In the genomic region with DNA sequence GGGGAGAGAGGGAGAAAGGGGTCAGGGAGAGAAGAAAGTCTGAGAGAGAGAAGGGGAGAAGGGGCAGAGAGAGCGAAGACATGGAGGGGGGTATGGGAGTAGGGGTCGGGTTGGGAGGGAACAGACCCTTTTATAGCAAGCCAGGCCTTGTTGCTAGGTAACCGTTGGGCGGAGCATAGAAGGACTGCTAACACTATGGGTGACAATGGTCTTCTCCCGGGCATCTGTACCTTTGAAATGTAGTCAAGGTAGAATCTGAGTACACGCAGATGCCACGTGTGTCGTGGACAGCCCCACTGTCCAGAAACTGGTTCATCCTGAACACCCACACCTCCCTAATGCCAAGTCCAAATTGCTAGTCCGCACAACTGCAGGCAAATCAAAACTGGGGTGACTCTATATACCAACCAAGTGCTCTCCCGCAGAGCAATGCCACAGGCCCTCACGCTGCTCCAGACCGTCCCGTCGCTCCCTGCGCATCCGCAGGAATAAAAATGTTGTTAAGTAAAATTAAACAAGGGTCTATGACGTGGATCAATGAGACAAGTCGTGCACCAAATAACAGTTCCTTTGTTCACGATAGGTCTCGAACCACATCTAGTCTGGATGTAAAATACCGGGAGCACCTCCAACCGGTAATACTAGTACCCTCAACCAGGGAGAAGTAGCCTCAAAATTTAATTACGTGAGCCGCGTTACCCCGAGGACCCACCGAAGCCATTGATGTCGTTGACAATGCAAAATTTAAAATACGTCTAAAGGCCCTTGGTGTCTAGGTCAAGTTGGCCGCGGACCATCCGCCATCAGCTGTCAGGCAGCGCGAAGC, we compare ENCODE assay signal across 8 mouse cellular contexts. TPM values are rescaled to one million over a fixed set of nuclear protein-coding genes. Genes with fewer than 3 reads are reported as not detected.
DNase-seq lines count a peak whose midpoint lies in the region; ATAC-seq and TF ChIP-seq lines count a peak whose summit lies in the region.
"Had no signal": no experiment of that assay in that cellular context is flagged by ENCODE, and none has a peak within 500 bp of the region (broad histone marks: within the 10 kb centered on the region; RNA-seq: fewer than 3 reads in every experiment).

No protein-coding gene starts in this region.

- peaks cover 12% of the 10 kb centered on the region; the same call in 1 of the 2 replicates for H3K79me2 ChIP-seq in liver, adult 2 months (ENCODE audit: control insufficient read depth, insufficient read depth, low read length)
- H3K79me2 ChIP-seq in myocyte (ENCODE audit: control insufficient read depth, insufficient read depth) = peaks cover 23% of the 10 kb centered on the region

- no peaks in the 10 kb centered on the region for H3K27me3 ChIP-seq in heart, embryonic 13.5 days (replicated peaks)
- H3K27me3 ChIP-seq in liver, adult 2 months (ENCODE audit: control insufficient read depth, insufficient read depth, low read length) = no peaks in the 10 kb centered on the region
- H3K27me3 ChIP-seq in myocyte (ENCODE audit: control insufficient read depth, insufficient read depth, insufficient read length) = no peaks in the 10 kb centered on the region

- no peak for TF ChIP-seq POLR2A in liver, adult 2 months (IDR thresholded peaks at IDR 0.05; ENCODE audit: extremely low read depth, insufficient read depth, low read length)
- no peak for TF ChIP-seq POLR2A in myocyte (IDR thresholded peaks at IDR 0.05; ENCODE audit: insufficient read length, low read depth)

- peak overlapping the region; percentile 89 for H3K4me3 ChIP-seq in brown adipose tissue, adult 24 weeks (ENCODE audit: insufficient read depth, low read depth, low read length)
- peak overlapping the region; percentile 79 for H3K4me3 ChIP-seq in heart, embryonic 13.5 days
- H3K4me3 ChIP-seq in liver, adult 2 months (ENCODE audit: insufficient read depth, low read depth, low read length) = peak overlapping the region; percentile 88
- H3K4me3 ChIP-seq in myocyte = peak overlapping the region; percentile 55

- 7% methylated on average over 34 of the region's 34 CpGs for WGBS in heart, embryonic 13.5 days
- WGBS in liver, adult 2 months = 8% methylated on average over 34 of the region's 34 CpGs

- H3K27ac ChIP-seq in brown adipose tissue, adult 24 weeks (replicated peaks; ENCODE audit: low read depth, low read length) = peak overlapping the region; percentile 40; the same call in 1 of the 2 replicates
- peak overlapping the region; percentile 95 for H3K27ac ChIP-seq in heart, embryonic 13.5 days (replicated peaks)
- H3K27ac ChIP-seq in liver, adult 2 months (replicated peaks; ENCODE audit: insufficient read depth, low read depth, low read length) = peak overlapping the region; percentile 37; the same call in 1 of the 2 replicates

- no peaks in the 10 kb centered on the region for H3K4me1 ChIP-seq in brown adipose tissue, adult 24 weeks (ENCODE audit: control insufficient read depth, insufficient read depth, insufficient read length, low read length)
- H3K4me1 ChIP-seq in heart, embryonic 13.5 days = peaks cover 18% of the 10 kb centered on the region
- peaks cover 20% of the 10 kb centered on the region for H3K4me1 ChIP-seq in liver, adult 2 months (ENCODE audit: control insufficient read depth, insufficient read depth, low read length)

- peak overlapping the region; percentile 85 for H3K9ac ChIP-seq in heart, embryonic 13.5 days
- peak overlapping the region; percentile 66 for H3K9ac ChIP-seq in liver, adult 2 months (ENCODE audit: low read depth, low read length)

- peaks cover 21% of the 10 kb centered on the region for H3K36me3 ChIP-seq in heart, embryonic 13.5 days
- peaks cover 5% of the 10 kb centered on the region; the same call in 1 of the 2 replicates for H3K36me3 ChIP-seq in liver, adult 2 months (ENCODE audit: control insufficient read depth, insufficient read depth, low read length)
- peaks cover 13% of the 10 kb centered on the region for H3K36me3 ChIP-seq in myocyte (ENCODE audit: control insufficient read depth, insufficient read depth)

- peak overlapping the region; percentile 84 for H3K4me2 ChIP-seq in heart, embryonic 13.5 days
- peak overlapping the region; percentile 80 for H3K4me2 ChIP-seq in myocyte (ENCODE audit: low read depth)

- ATAC-seq in heart, embryonic 13.5 days (ENCODE audit: extremely low read depth, insufficient number of reproducible peaks, low FRiP score, low TSS enrichment) = no peak

- no peaks in the 10 kb centered on the region for H3K9me3 ChIP-seq in heart, embryonic 13.5 days

- peak; percentile 20 to 31 for DNase-seq in spleen, postnatal 10 days (ENCODE audit: low spot score in 2 of 2)
- DNase-seq in spleen, postnatal 4 days (ENCODE audit: low spot score in 2 of 2) = no peak
- peak; percentile 54 for DNase-seq in liver, adult 2 months (ENCODE audit: extremely low read depth, low read depth, low spot score)
- no peak for DNase-seq in ovary, postnatal 14 days (ENCODE audit: low spot score)

- no peak for TF ChIP-seq CTCF in liver, adult 2 months (IDR thresholded peaks at IDR 0.05; ENCODE audit: low read depth, low read length)

- peak overlapping the region; percentile 34 for H3ac ChIP-seq in myocyte (ENCODE audit: control insufficient read depth, insufficient read length)

TF ChIP-seq in myocyte, 11 proteins besides CTCF, POLR2A, EP300 and RAD21:
- no peak for TF ChIP-seq REST (IDR thresholded peaks at IDR 0.05; ENCODE audit: insufficient read depth, insufficient read length)
- TF ChIP-seq TCF3 (IDR thresholded peaks at IDR 0.05; ENCODE audit: insufficient read length, low read depth) = no peak
- no peak for TF ChIP-seq MAX (IDR thresholded peaks at IDR 0.05; ENCODE audit: low read depth)
- TF ChIP-seq MYOG (IDR thresholded peaks at IDR 0.05; ENCODE audit: control insufficient read depth in 1 of 3, insufficient read depth in 1 of 3, insufficient read length in 2 of 3, low read depth in 2 of 3) = no peak
TF ChIP-seq in myocyte: peak in this region for 0.

RNA-seq across cellular contexts. Expression of a gene that starts 0.6 kb away (rescaled TPM):
- 32.8 and 41.6 TPM in 2 replicates for polyA plus RNA-seq in brown adipose tissue, adult 24 weeks (2012; ENCODE audit: insufficient read depth, insufficient read length, missing spikeins)
- polyA plus RNA-seq in heart, embryonic 13.5 days (2015; fragmentation: Nextera tagmentation; extraction: Ambion mirVana) = 47.4 and 47.7 TPM in 2 replicates
- 22.8 and 26.0 TPM in 2 replicates for total RNA-seq in liver, adult 2 months (2014; rRNA removed)
- 36.3 and 37.8 TPM in 2 replicates for polyA plus RNA-seq in liver, adult 2 months (2012; rRNA removed)
- 35.0 TPM for polyA plus RNA-seq in myocyte (2012; fragmentation: generic; extraction: Trizol)

RNA-seq across cellular contexts. Expression of a gene that starts 38.1 kb away (rescaled TPM):
- polyA plus RNA-seq in brown adipose tissue, adult 24 weeks (2012; ENCODE audit: insufficient read depth, insufficient read length, missing spikeins) = not detected in 2 replicates
- polyA plus RNA-seq in heart, embryonic 13.5 days (2015; fragmentation: Nextera tagmentation; extraction: Ambion mirVana) = 1.3 and 1.4 TPM in 2 replicates
- not detected in 2 replicates for total RNA-seq in liver, adult 2 months (2014; rRNA removed)
- polyA plus RNA-seq in liver, adult 2 months (2012; rRNA removed) = not detected in 2 replicates
- 14.2 TPM for polyA plus RNA-seq in myocyte (2012; fragmentation: generic; extraction: Trizol)
- total RNA-seq: heart, postnatal 36 days had no signal

RNA-seq across cellular contexts. Expression of a gene that starts 41.5 kb away (rescaled TPM):
- 2.1 and 2.3 TPM in 2 replicates for polyA plus RNA-seq in brown adipose tissue, adult 24 weeks (2012; ENCODE audit: insufficient read depth, insufficient read length, missing spikeins)
- 13.5 and 14.7 TPM in 2 replicates for polyA plus RNA-seq in heart, embryonic 13.5 days (2015; fragmentation: Nextera tagmentation; extraction: Ambion mirVana)
- 1.8 TPM in 2 replicates for total RNA-seq in liver, adult 2 months (2014; rRNA removed)
- 1.4 and 1.6 TPM in 2 replicates for polyA plus RNA-seq in liver, adult 2 months (2012; rRNA removed)
- 25.6 TPM for polyA plus RNA-seq in myocyte (2012; fragmentation: generic; extraction: Trizol)

RNA-seq across cellular contexts. Expression of a gene that starts 53.8 kb away (rescaled TPM):
- 14.4 and 15.7 TPM in 2 replicates for polyA plus RNA-seq in brown adipose tissue, adult 24 weeks (2012; ENCODE audit: insufficient read depth, insufficient read length, missing spikeins)
- 30.4 and 31.1 TPM in 2 replicates for polyA plus RNA-seq in heart, embryonic 13.5 days (2015; fragmentation: Nextera tagmentation; extraction: Ambion mirVana)
- total RNA-seq in liver, adult 2 months (2014; rRNA removed) = 20.5 and 20.6 TPM in 2 replicates
- 32.2 and 33.5 TPM in 2 replicates for polyA plus RNA-seq in liver, adult 2 months (2012; rRNA removed)
- 19.6 TPM for polyA plus RNA-seq in myocyte (2012; fragmentation: generic; extraction: Trizol)

Comparison
In these comparisons a context has a peak if more than half of its experiments do, and no peak if none do; other contexts are left out.
1. DNase-seq: peak in spleen, postnatal 10 days (2 of 2) and liver, adult 2 months (single experiment); none in spleen, postnatal 4 days (0 of 2) and ovary, postnatal 14 days (single experiment).
2. H3K27ac ChIP-seq: peak in every context shown above with its lines; median percentile 95 in heart, embryonic 13.5 days; 40 in brown adipose tissue, adult 24 weeks; 37 in liver, adult 2 months.
3. Peak in every context shown above with its lines, with median percentiles within 50 percentile points of each other: H3K4me3 ChIP-seq.